Mouse (Mus musculus): ENCODE results near the gene Hyou1. TPM values are rescaled to one million over a fixed set of nuclear protein-coding genes. Genes with fewer than 3 reads are reported as not detected.
"Not testable (repeated sequence)": the region's sequence is repeated elsewhere in the genome, so short reads cannot be mapped to it uniquely, and the experiment has no call there.

Gene Hyou1
- total RNA-seq, 2 experiments from 2014 or later, result 97.2 to 121 TPM

GRCm38 (mm10) chr9:44406906-44407751 lies 27.8 kb downstream of the Hyou1 start, which contains the start of the genes Rps25 and Trappc4:
Gene Rps25, plus strand, starts transcription at chr9:44407139.
Gene Trappc4, minus strand, starts transcription at chr9:44407600.
- DNase-seq, result peak; percentile 94

- no peak for DNase-seq
Measured at GRCm38 (mm10) chr9:44407752-44408097, 28.4 kb downstream of the Hyou1 start.

- DNase-seq, result not testable (repeated sequence)
Measured at GRCm38 (mm10) chr9:44408693-44409092, 29.4 kb downstream of the Hyou1 start.

- DNase-seq, result no peak
Measured at GRCm38 (mm10) chr9:44410647-44411336, 31.5 kb downstream of the Hyou1 start.

GRCm38 (mm10) chr9:44411601-44412130 lies 32.4 kb downstream of the Hyou1 start:
- no peak for DNase-seq

- no peak for DNase-seq
Measured at GRCm38 (mm10) chr9:44412306-44412705, 33.0 kb downstream of the Hyou1 start.

- no peak for DNase-seq
Measured at GRCm38 (mm10) chr9:44412781-44413180, 33.5 kb downstream of the Hyou1 start.

- no peak for DNase-seq
Measured at GRCm38 (mm10) chr9:44417156-44417891, 38.0 kb downstream of the Hyou1 start.

- peak; percentile 98 for DNase-seq
Measured at GRCm38 (mm10) chr9:44417892-44418363, 38.6 kb downstream of the Hyou1 start.

GRCm38 (mm10) chr9:44418519-44419385 lies 39.5 kb downstream of the Hyou1 start, which contains the start of gene Ccdc84:
Gene Ccdc84, minus strand, starts transcription at chr9:44418569.
- no peak for DNase-seq

GRCm38 (mm10) chr9:44419730-44420129 lies 40.4 kb downstream of the Hyou1 start:
- DNase-seq, result not testable (repeated sequence)

- no peak for DNase-seq
Measured at GRCm38 (mm10) chr9:44420280-44420898, 41.1 kb downstream of the Hyou1 start.

- DNase-seq, result no peak
Measured at GRCm38 (mm10) chr9:44423576-44423975, 44.3 kb downstream of the Hyou1 start.

GRCm38 (mm10) chr9:44432577-44433185 lies 53.4 kb downstream of the Hyou1 start:
- DNase-seq, result no peak

- DNase-seq, result no peak
Measured at GRCm38 (mm10) chr9:44435747-44436146, 56.5 kb downstream of the Hyou1 start.

- no peak for DNase-seq
Measured at GRCm38 (mm10) chr9:44440961-44441360, 61.7 kb downstream of the Hyou1 start, which contains the start of gene Foxr1. Gene Foxr1, minus strand, starts transcription at chr9:44441136.
